Mouse (Mus musculus) liver, adult 2 months (tissue): ENCODE results near the gene Uncx. TPM values are rescaled to one million over a fixed set of nuclear protein-coding genes. Genes with fewer than 3 reads are reported as not detected.

ENCODE experiments used
- DNase-seq: peaks from one replicate; pipeline ENCODE4 v3.0.0-alpha.2; 2011; ENCODE audit warnings: low read depth, low spot score; ENCODE audit errors: extremely low read depth
- H3K27ac ChIP-seq: fragments of 200-500 bp; replicated peaks from 2 replicates; pipeline ENCODE4 v1.5.1; 2012; ENCODE audit warnings: low read depth, mild to moderate bottlenecking, control low read depth, inconsistent platforms, low read length; ENCODE audit not compliant: insufficient read depth
- H3K27me3 ChIP-seq: fragments of 200-500 bp; 2 replicates; pipeline ENCODE4 v1.6.1; 2012; ENCODE audit warnings: mild to moderate bottlenecking, moderate library complexity, low read length, inconsistent platforms; ENCODE audit not compliant: control insufficient read depth, insufficient read depth
- H3K36me3 ChIP-seq: fragments of 200-500 bp; 2 replicates; pipeline ENCODE4 v1.6.1; 2012; ENCODE audit warnings: low read length, inconsistent platforms; ENCODE audit not compliant: control insufficient read depth, insufficient read depth
- H3K4me1 ChIP-seq: fragments of 200-500 bp; 2 replicates; pipeline ENCODE4 v1.6.1; 2011; ENCODE audit warnings: low read length; ENCODE audit not compliant: control insufficient read depth, insufficient read depth
- H3K4me3 ChIP-seq: fragments of 200-500 bp; 2 replicates; pipeline ENCODE4 v1.5.1; 2011; ENCODE audit warnings: low read depth, mild to moderate bottlenecking, control low read depth, low read length, moderate library complexity; ENCODE audit not compliant: insufficient read depth
- H3K79me2 ChIP-seq: fragments of 200-500 bp; 2 replicates; pipeline ENCODE4 v1.6.1; 2012; ENCODE audit warnings: inconsistent platforms, mild to moderate bottlenecking, low read length, moderate library complexity; ENCODE audit not compliant: control insufficient read depth, insufficient read depth
- H3K9ac ChIP-seq: fragments of 200-500 bp; 2 replicates; pipeline ENCODE4 v1.6.1; 2012; ENCODE audit warnings: low read depth, mild to moderate bottlenecking, control low read depth, inconsistent platforms, low read length
- CTCF ChIP-seq: fragments of 200-500 bp; IDR thresholded peaks from 2 replicates; pipeline ENCODE4 v1.5.1; 2011; ENCODE audit warnings: low read depth, low read length, control low read depth
- POLR2A ChIP-seq: fragments of 200-500 bp; IDR thresholded peaks from 2 replicates; pipeline ENCODE4 v1.6.1; 2011; ENCODE audit warnings: low read length, control low read depth; ENCODE audit not compliant: insufficient read depth; ENCODE audit errors: extremely low read depth
- WGBS: fragments of 180-500 bp; shearing (Covaris S2); methylation state at CpG from one replicate; pipeline ENCODE4 v1.1.7; 2018; 5-methylcytosine and 5-hydroxymethylcytosine counted together
- polyA plus RNA-seq: library from polyadenylated mRNA; depleted of rRNA; stranded (reverse); fragments of >200 nt; gene quantifications from 2 replicates; pipeline ENCODE4 v1.2.3, GENCODE M21; 2012; rRNA removed
- total RNA-seq: library from RNA; depleted of rRNA; stranded (reverse); fragments of >200 nt; gene quantifications from 2 replicates; pipeline ENCODE4 v1.2.3, GENCODE M21; 2014; rRNA removed

The Uncx gene
- total and polyA plus RNA-seq, 2 experiments, result not detected

- H3K79me2 ChIP-seq, result no peaks in the 10 kb centered on the region
- 56% methylated on average over 3 of the region's 3 CpGs for WGBS
- H3K9ac ChIP-seq, result no peak overlapping the region
- H3K4me1 ChIP-seq, result peaks cover 5% of the 10 kb centered on the region; the same call in 1 of the 2 replicates
- no peak for TF ChIP-seq POLR2A
- TF ChIP-seq CTCF, result no peak
- peak; percentile 87 for DNase-seq
- no peaks in the 10 kb centered on the region for H3K36me3 ChIP-seq
- H3K27ac ChIP-seq, result no peak overlapping the region
- H3K27me3 ChIP-seq, result no peaks in the 10 kb centered on the region; the same call in 1 of the 2 replicates
- H3K4me3 ChIP-seq, result no peak overlapping the region
Measured at GRCm38 (mm10) chr5:139592011-139592410, 48.7 kb downstream of the Uncx start.

GRCm38 (mm10) chr5:139592850-139593249, 49.6 kb downstream of the Uncx start:
- peaks cover 5% of the 10 kb centered on the region; the same call in 1 of the 2 replicates for H3K4me1 ChIP-seq

GRCm38 (mm10) chr5:139593746-139594145, 50.5 kb downstream of the Uncx start:
- H3K27me3 ChIP-seq, result peaks cover 3% of the 10 kb centered on the region; the same call in 1 of the 2 replicates
- WGBS, result 18% methylated on average over 21 of the region's 21 CpGs

More at GRCm38 (mm10) chr5:139592850-139593249, 49.6 kb downstream of the Uncx start:
- Histone ChIP-seq H3K9ac (no peak overlapping the region), H3K27ac (no peak overlapping the region), H3K36me3 (no peaks in the 10 kb centered on the region), H3K79me2 (no peaks in the 10 kb centered on the region), H3K4me3 (no peak overlapping the region), H3K27me3 (no peaks in the 10 kb centered on the region)
- WGBS, result 67% methylated on average over 3 of the region's 3 CpGs
- no peak for TF ChIP-seq POLR2A
- no peak for TF ChIP-seq CTCF
- DNase-seq, result no peak

GRCm38 (mm10) chr5:139595001-139595400, 51.7 kb downstream of the Uncx start:
- no peak for TF ChIP-seq POLR2A
- no peak for TF ChIP-seq CTCF
- Histone ChIP-seq H3K9ac (no peak overlapping the region), H3K4me1 (peaks cover 5% of the 10 kb centered on the region; the same call in 1 of the 2 replicates), H3K27me3 (peaks cover 4% of the 10 kb centered on the region; the same call in 1 of the 2 replicates), H3K36me3 (no peaks in the 10 kb centered on the region), H3K27ac (no peak overlapping the region), H3K79me2 (no peaks in the 10 kb centered on the region), H3K4me3 (no peak overlapping the region)
- 84% methylated on average over 14 of the region's 14 CpGs for WGBS
- DNase-seq, result no peak

More at GRCm38 (mm10) chr5:139593746-139594145, 50.5 kb downstream of the Uncx start:
- H3K36me3 ChIP-seq, result no peaks in the 10 kb centered on the region
- TF ChIP-seq POLR2A, result no peak
- no peak for TF ChIP-seq CTCF
- H3K27ac ChIP-seq, result no peak overlapping the region
- no peaks in the 10 kb centered on the region for H3K79me2 ChIP-seq
- DNase-seq, result no peak
- no peak overlapping the region for H3K4me3 ChIP-seq
- H3K9ac ChIP-seq, result no peak overlapping the region
- H3K4me1 ChIP-seq, result peaks cover 5% of the 10 kb centered on the region; the same call in 1 of the 2 replicates

Other genes starting within 250 kb of the Uncx start
- 1.5 TPM in 2 replicates for gene Adap1, start 217.9 kb upstream of the Uncx start, total RNA-seq
- gene Adap1, start 217.9 kb upstream of the Uncx start, polyA plus RNA-seq, result 0.60 and 1.3 TPM in 2 replicates
- gene Cox19, start 192.1 kb upstream of the Uncx start, total RNA-seq, result 23.6 and 25.2 TPM in 2 replicates
- 82.4 and 86.1 TPM in 2 replicates for gene Cox19, start 192.1 kb upstream of the Uncx start, polyA plus RNA-seq
- gene Cyp2w1, start 190.9 kb upstream of the Uncx start, total RNA-seq, result not detected in 2 replicates
- gene Cyp2w1, start 190.9 kb upstream of the Uncx start, polyA plus RNA-seq, result not detected in 2 replicates
- 36.5 and 57.1 TPM in 2 replicates for gene Gpr146, start 165.8 kb upstream of the Uncx start, total RNA-seq
- gene Gpr146, start 165.8 kb upstream of the Uncx start, polyA plus RNA-seq, result 43.5 and 70.7 TPM in 2 replicates
- 0.18 and 0.54 TPM in 2 replicates for gene C130050O18Rik, start 138.2 kb upstream of the Uncx start, total RNA-seq
- 0.56 and 1.6 TPM in 2 replicates for gene C130050O18Rik, start 138.2 kb upstream of the Uncx start, polyA plus RNA-seq
- 0.07 TPM in 1 of 2 replicates, not detected in the other for gene Gper1, start 120.3 kb upstream of the Uncx start, total RNA-seq
- gene Gper1, start 120.3 kb upstream of the Uncx start, polyA plus RNA-seq, result 0.02 and 0.05 TPM in 2 replicates
- gene 3110082I17Rik, start 83.0 kb upstream of the Uncx start, total RNA-seq, result 1.6 and 2.6 TPM in 2 replicates
- 2.2 and 7.4 TPM in 2 replicates for gene 3110082I17Rik, start 83.0 kb upstream of the Uncx start, polyA plus RNA-seq
- gene Zfand2a, start 58.9 kb upstream of the Uncx start, total RNA-seq, result 3.9 and 5.2 TPM in 2 replicates
- gene Zfand2a, start 58.9 kb upstream of the Uncx start, polyA plus RNA-seq, result 6.4 and 6.5 TPM in 2 replicates
- 1.1 and 1.3 TPM in 2 replicates for gene Micall2, start 192.8 kb downstream of the Uncx start, total RNA-seq
- 0.86 and 1.2 TPM in 2 replicates for gene Micall2, start 192.8 kb downstream of the Uncx start, polyA plus RNA-seq
- 10.0 and 14.2 TPM in 2 replicates for gene Ints1, start 232.2 kb downstream of the Uncx start, total RNA-seq
- gene Ints1, start 232.2 kb downstream of the Uncx start, polyA plus RNA-seq, result 23.1 and 25.2 TPM in 2 replicates
- 11.5 and 12.5 TPM in 2 replicates for gene Mafk, start 248.0 kb downstream of the Uncx start, total RNA-seq
- gene Mafk, start 248.0 kb downstream of the Uncx start, polyA plus RNA-seq, result 6.3 and 7.0 TPM in 2 replicates